Mouse (Mus musculus) stomach, postnatal 0 days (tissue): ENCODE measurements around the gene Psmb8. TPM values are rescaled to one million over a fixed set of nuclear protein-coding genes. Genes with fewer than 3 reads are reported as not detected.

Source experiments
- ATAC-seq: fragments of 200-750 bp; cut with Nextera tagmentation; 2 replicates; pipeline ENCODE4 v1.8.0; 2017; ENCODE audit not compliant: low FRiP score, low TSS enrichment
- DNase-seq: peaks from one replicate; pipeline ENCODE4 v3.0.0-alpha.2; 2016; ENCODE audit warnings: low spot score
- H3K27ac ChIP-seq: fragments of 300-500 bp; sonication (generic); replicated peaks from 2 replicates; pipeline ENCODE4 v1.5.1; 2014; ENCODE audit warnings: mild to moderate bottlenecking, control low read depth
- H3K27me3 ChIP-seq: fragments of 300-500 bp; sonication (generic); 2 replicates; pipeline ENCODE4 v1.6.1; 2014; ENCODE audit warnings: low read length; ENCODE audit not compliant: control insufficient read depth, insufficient read depth
- H3K36me3 ChIP-seq: fragments of 300-500 bp; sonication (generic); 2 replicates; pipeline ENCODE4 v1.6.1; 2014; ENCODE audit warnings: low read length, mixed read lengths; ENCODE audit not compliant: control insufficient read depth, insufficient read depth
- H3K4me1 ChIP-seq: fragments of 300-500 bp; sonication (generic); replicated peaks from 2 replicates; pipeline ENCODE4 v1.6.1; 2014; ENCODE audit warnings: antibody characterized with exemption; ENCODE audit not compliant: control insufficient read depth, insufficient read depth
- H3K4me2 ChIP-seq: fragments of 300-500 bp; sonication (generic); replicated peaks from 2 replicates; pipeline ENCODE4 v1.6.1; 2014; ENCODE audit warnings: low read depth, mild to moderate bottlenecking, control low read depth, moderate library complexity
- H3K4me3 ChIP-seq: fragments of 300-500 bp; sonication (generic); 2 replicates; pipeline ENCODE4 v1.5.1; 2014; ENCODE audit warnings: low read depth, low read length, control low read depth
- H3K9ac ChIP-seq: fragments of 300-500 bp; sonication (generic); 2 replicates; pipeline ENCODE4 v1.6.1; 2014; ENCODE audit warnings: mild to moderate bottlenecking, low read length, control low read depth, mixed read lengths
- H3K9me3 ChIP-seq: fragments of 300-500 bp; sonication (generic); 2 replicates; pipeline ENCODE4 v1.6.1; 2016; ENCODE audit warnings: low read length; ENCODE audit not compliant: control insufficient read depth
- CTCF ChIP-seq: IDR thresholded peaks from 2 replicates; pipeline ENCODE4 v1.5.1; 2016; ENCODE audit warnings: antibody characterized with exemption, low read depth, mild to moderate bottlenecking, moderate library complexity
- EP300 ChIP-seq: optimal IDR thresholded peaks from 2 replicates; pipeline ENCODE3; 2016; ENCODE audit warnings: antibody characterized with exemption
- WGBS: fragments of 180-500 bp; shearing (Covaris S2); extraction: QIAGEN DNeasy Blood & Tissue Kit; methylation state at CpG from one replicate; pipeline ENCODE4 v1.1.7; 2014; 5-methylcytosine and 5-hydroxymethylcytosine counted together
- polyA plus RNA-seq: library from polyadenylated mRNA; unstranded; fragments of >200 nt; fragmentation: Nextera tagmentation; extraction: Ambion mirVana; gene quantifications from 2 replicates; pipeline ENCODE4 v1.2.1, GENCODE M21; 2015

Gene Psmb8
- polyA plus RNA-seq, 1 experiment from 2014 or later: 16.2 TPM

DNA sequence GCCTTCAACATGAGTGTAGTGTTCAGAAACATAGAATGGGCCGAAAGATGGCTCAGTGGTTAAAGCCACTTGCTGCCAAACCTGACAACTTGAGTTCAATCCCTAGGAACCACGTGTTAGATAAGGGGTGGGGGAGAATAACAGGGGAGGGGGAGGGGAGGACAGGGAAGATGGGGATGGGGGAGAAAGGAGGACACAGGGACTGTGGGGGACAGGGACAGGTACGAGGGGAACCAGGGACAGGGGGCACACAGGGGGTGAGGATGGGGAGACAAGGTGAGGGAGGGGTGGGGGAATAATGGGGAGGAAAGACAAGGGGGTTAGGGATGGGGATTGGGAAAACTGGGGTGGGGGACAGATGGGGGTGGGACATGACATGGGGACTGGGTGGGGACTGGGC lies 42.8 kb downstream of the Psmb8 start:
- no peak overlapping the region for H3K27ac ChIP-seq
- H3K4me2 ChIP-seq: no peak overlapping the region
- no peak for TF ChIP-seq CTCF
- TF ChIP-seq EP300: no peak
- H3K9me3 ChIP-seq: no peaks in the 10 kb centered on the region
- H3K4me1 ChIP-seq: no peaks in the 10 kb centered on the region
- no peak overlapping the region for H3K4me3 ChIP-seq
- ATAC-seq (no peak), DNase-seq (no peak)
- H3K36me3 ChIP-seq: no peaks in the 10 kb centered on the region
- H3K27me3 ChIP-seq: no peaks in the 10 kb centered on the region
- WGBS: 67% methylated on average over 3 of the region's 3 CpGs
- no peak overlapping the region for H3K9ac ChIP-seq

GRCm38 (mm10) chr17:34240916-34241315 lies 43.4 kb downstream of the Psmb8 start:
- H3K4me2 ChIP-seq: no peak overlapping the region
- H3K27me3 ChIP-seq: no peaks in the 10 kb centered on the region
- no peak overlapping the region for H3K4me3 ChIP-seq
- no peaks in the 10 kb centered on the region for H3K4me1 ChIP-seq
- no peak for TF ChIP-seq EP300
- TF ChIP-seq CTCF: no peak
- H3K9ac ChIP-seq: no peak overlapping the region
- no peak overlapping the region for H3K27ac ChIP-seq
- ATAC-seq (no peak), DNase-seq (no peak)
- no peaks in the 10 kb centered on the region for H3K9me3 ChIP-seq
- no peaks in the 10 kb centered on the region for H3K36me3 ChIP-seq
- WGBS: 72% methylated on average over 6 of the region's 6 CpGs

DNA sequence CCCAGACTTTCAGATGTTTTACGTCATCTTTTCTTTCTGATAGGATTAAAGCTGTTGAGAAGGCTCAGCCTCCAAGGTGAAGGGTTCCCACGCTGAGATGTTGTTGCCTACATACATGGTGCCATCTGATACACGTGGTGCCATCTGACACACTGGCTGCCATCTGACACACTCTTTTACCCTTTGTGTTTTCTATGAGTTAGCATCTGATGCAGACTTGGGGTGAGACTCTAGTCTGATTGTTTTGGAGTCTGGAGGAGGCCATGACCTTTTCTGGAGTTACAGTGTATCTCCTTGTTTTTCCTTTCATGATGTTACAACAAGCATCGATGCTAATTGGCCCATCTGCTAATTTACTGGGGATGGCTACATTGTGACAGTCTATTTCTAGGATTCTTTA lies 47.1 kb downstream of the Psmb8 start:
- Histone ChIP-seq H3K4me1 (no peaks in the 10 kb centered on the region), H3K4me3 (no peak overlapping the region), H3K9ac (no peak overlapping the region), H3K36me3 (no peaks in the 10 kb centered on the region), H3K27ac (no peak overlapping the region), H3K27me3 (no peaks in the 10 kb centered on the region), H3K9me3 (no peaks in the 10 kb centered on the region), H3K4me2 (no peak overlapping the region)
- 61% methylated on average over 4 of the region's 4 CpGs for WGBS
- no peak for ATAC-seq
- no peak for DNase-seq
- TF ChIP-seq CTCF (no peak), EP300 (no peak)

DNA sequence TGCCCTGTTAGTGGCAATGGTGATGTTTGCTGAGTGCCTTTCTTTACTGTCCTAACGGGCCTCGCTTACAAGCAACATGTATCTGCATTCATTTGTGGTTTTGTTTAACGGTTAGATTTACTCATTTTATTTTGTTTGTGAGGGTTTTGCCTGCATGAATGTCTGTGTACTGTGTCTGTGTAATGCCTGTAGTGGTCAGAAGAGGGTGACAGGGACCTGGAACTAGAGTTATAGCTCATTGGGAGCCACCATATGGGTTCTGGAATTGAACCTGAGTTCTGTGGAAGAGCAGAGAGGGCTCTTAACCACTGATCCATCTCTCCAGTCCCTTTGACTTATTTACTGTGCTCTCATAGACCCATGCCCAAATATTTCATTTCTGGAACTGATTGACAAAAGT lies 49.5 kb downstream of the Psmb8 start:
- ATAC-seq (no peak), DNase-seq (no peak)
- no peaks in the 10 kb centered on the region for H3K4me1 ChIP-seq
- no peaks in the 10 kb centered on the region for H3K9me3 ChIP-seq
- TF ChIP-seq EP300: no peak
- TF ChIP-seq CTCF: peak; percentile 58
- H3K27me3 ChIP-seq: no peaks in the 10 kb centered on the region
- WGBS: 81% methylated on average over 3 of the region's 3 CpGs
- no peak overlapping the region for H3K27ac ChIP-seq
- no peak overlapping the region for H3K4me2 ChIP-seq
- H3K36me3 ChIP-seq: no peaks in the 10 kb centered on the region
- H3K9ac ChIP-seq: no peak overlapping the region
- no peak overlapping the region for H3K4me3 ChIP-seq

- Histone ChIP-seq H3K4me2 (no peak overlapping the region), H3K27ac (no peak overlapping the region), H3K4me3 (no peak overlapping the region), H3K36me3 (no peaks in the 10 kb centered on the region), H3K27me3 (no peaks in the 10 kb centered on the region), H3K9me3 (no peaks in the 10 kb centered on the region), H3K9ac (no peak overlapping the region), H3K4me1 (no peaks in the 10 kb centered on the region)
- TF ChIP-seq CTCF: 0 out of 2 replicates have a peak, but pooled peaks have one; percentile 3
- no peak for TF ChIP-seq EP300
- ATAC-seq: no peak
- 51% methylated on average over 2 of the region's 2 CpGs for WGBS
- DNase-seq: no peak
These were observed 51.2 kb downstream of the Psmb8 start for GRCm38 (mm10) chr17:34248764-34249163.

GRCm38 (mm10) chr17:34249361-34249760 lies 51.8 kb downstream of the Psmb8 start:
- Histone ChIP-seq H3K27ac (no peak overlapping the region), H3K9me3 (no peaks in the 10 kb centered on the region), H3K36me3 (no peaks in the 10 kb centered on the region), H3K4me3 (no peak overlapping the region), H3K4me1 (no peaks in the 10 kb centered on the region), H3K27me3 (no peaks in the 10 kb centered on the region), H3K4me2 (no peak overlapping the region), H3K9ac (no peak overlapping the region)
- DNase-seq: no peak
- no peak for ATAC-seq
- TF ChIP-seq CTCF: no peak
- TF ChIP-seq EP300: no peak
- 39% methylated on average over 3 of the region's 3 CpGs for whole genome bisulfite sequencing
